Mouse (Mus musculus) cerebellum, adult 9-10 months (tissue): ENCODE measurements around the gene Acap2.

Source experiments
- DNase-seq: peaks from one replicate; pipeline ENCODE4 v3.0.0; 2022

Gene Acap2

GRCm38 (mm10) chr16:31205187-31205586 lies 4.1 kb upstream of the Acap2 start:
- DNase-seq, result no peak

- peak; percentile 74 for DNase-seq
Measured at GRCm38 (mm10) chr16:31204216-31204615, 3.2 kb upstream of the Acap2 start.

DNA sequence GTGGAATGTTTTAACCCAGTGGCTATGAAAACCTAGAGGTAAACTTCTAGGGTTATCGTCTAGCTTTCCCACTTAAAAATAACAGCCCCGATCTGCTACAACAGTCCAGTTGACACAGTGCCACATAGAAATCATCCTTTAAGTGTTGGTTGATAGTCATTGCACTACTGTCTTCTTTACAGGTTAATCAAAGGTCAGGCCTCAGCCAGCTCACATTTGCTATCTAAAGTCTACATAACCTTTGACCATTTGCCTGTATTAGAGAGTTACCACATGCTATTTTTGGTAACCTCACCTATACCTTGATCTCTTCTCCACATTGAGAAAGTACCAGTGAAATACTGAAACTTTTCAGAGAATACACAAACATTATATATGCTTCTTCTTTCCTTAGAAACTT lies 659 bp upstream of the Acap2 start:
- peak; percentile 58 for DNase-seq

DNA sequence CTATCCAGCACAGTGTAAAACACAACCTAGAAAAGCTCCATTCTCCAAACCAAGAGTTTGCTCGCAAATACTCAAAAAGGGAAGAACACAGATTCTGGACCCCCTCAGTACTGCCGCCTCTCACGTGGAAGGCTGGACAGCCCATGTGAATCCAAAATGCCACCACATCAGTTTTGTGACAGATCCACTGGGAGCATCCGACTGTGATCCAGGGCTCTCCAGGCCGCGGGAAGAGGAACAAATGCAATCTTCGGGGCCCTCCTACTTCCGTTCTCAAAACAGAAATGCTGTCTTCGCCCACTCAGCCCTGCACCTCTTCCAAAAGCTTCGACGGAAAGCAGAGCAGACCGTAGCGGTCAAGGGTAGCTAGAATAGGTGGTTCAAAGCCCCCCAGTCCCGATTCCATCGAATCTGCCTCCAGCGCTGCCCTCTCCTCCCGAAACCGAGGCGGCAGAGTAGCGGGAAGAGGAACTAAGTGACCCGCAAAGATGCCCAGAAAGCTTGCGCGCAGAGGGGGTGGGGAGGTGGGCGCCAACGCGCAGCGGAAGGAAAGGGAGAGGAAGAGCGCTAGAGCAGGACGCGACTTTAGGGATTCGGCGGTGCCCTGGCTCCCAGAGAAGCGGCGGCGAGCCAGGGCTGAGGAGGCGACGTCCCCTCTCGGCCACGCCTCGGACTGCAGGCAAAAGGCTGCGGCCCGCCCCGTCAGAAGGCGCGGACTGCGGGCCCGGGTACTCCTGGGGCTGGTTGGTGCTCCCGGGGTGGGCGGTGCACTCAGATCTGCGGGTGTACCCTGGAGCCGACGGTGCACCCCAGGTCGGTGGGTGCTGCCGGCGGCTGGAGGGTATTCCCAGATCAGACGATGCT lies 887 bp downstream of the Acap2 start:
- peak; percentile 67 for DNase-seq

GRCm38 (mm10) chr16:31199591-31199925 lies 1.5 kb downstream of the Acap2 start:
- no peak for DNase-seq

DNA sequence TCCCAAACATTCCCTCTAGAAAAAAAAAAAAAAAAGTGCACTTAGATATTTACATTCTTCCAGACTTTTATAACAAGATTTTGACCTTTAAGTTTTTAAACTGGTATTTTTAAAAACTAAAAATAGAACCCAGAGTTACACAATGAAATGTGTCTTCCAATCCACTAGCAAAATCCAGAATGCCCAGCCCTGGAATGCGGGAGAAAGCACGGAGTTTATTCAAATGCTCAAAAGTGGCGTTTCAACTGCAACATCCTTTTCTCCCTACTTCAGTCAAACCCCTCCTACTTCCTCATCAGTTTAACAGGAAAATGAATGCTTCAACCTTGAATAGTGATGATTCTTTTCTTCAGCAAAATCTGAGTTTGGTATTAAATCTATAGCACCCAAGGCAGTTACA lies 4.1 kb downstream of the Acap2 start:
- DNase-seq, result no peak

- DNase-seq, result no peak
Measured at GRCm38 (mm10) chr16:31192526-31192925, 8.5 kb downstream of the Acap2 start.

GRCm38 (mm10) chr16:31191818-31192217 lies 9.2 kb downstream of the Acap2 start:
- DNase-seq, result no peak

DNA sequence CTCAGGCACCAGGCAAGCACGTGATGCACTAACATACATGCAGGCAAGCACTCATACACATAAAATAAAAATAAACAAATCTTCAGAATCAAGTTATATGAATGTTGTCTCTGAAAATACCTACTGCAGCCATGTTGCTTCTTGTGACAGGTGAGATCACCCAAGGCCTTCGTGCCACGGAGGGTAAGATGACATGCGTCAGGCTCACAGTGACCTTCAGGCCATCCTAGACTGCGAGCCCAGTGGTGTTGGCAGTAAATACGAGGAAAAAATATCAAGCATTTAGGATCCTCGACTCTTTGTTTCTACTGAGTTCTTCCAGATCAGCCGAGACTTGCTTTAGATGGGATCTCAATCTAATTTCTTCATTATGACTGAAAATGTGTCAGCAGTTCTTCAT lies 10.6 kb downstream of the Acap2 start:
- DNase-seq, result no peak

- DNase-seq, result no peak
Measured at GRCm38 (mm10) chr16:31189291-31189690, 11.8 kb downstream of the Acap2 start.

GRCm38 (mm10) chr16:31188799-31189198 lies 12.2 kb downstream of the Acap2 start:
- no peak for DNase-seq

GRCm38 (mm10) chr16:31188270-31188669 lies 12.8 kb downstream of the Acap2 start:
- DNase-seq, result no peak

- DNase-seq, result no peak
Measured at GRCm38 (mm10) chr16:31187192-31187591, 13.9 kb downstream of the Acap2 start.

GRCm38 (mm10) chr16:31185757-31186156 lies 15.3 kb downstream of the Acap2 start:
- DNase-seq, result no peak

GRCm38 (mm10) chr16:31184727-31185126 lies 16.3 kb downstream of the Acap2 start:
- no peak for DNase-seq

- no peak for DNase-seq
Measured at GRCm38 (mm10) chr16:31182576-31182975, 18.5 kb downstream of the Acap2 start.

DNA sequence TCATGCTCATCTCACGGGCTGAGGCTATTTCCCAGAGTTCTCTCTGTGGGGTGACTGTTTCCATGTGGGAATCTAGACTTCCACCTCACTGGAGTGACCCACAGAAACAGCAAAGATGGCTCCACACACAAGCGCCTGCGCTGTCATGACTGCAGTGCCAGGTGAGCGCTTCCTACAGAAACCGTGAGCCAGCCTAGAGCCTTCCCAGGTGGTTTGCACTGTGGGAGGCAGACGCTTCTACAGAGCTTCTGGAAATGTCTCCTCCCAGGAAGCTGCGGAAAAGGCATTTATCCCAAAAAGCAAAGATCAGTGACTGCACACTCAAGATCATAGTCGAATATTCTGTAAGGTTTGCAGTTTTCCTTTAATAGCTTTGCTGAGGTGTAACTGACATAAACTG lies 20.2 kb downstream of the Acap2 start:
- no peak for DNase-seq

DNA sequence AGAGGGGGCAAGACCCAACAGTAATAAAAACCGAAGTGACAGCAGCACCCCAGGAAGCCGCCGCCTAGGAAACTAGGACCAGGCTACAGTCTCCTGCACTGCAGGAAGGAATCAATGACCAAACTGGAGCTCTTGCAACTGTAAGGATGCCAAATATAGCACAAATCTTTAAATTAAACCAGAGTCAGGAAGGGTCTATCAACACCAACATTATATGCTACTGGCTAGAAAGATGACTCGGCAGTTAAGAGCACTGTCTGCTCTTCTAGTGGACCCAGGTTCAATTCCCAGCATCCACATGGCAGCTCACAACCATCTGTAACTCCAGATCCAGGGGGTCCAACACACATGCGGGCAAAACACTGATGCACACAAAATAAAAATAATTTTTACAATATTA lies 21.7 kb downstream of the Acap2 start:
- DNase-seq, result no peak

GRCm38 (mm10) chr16:31174880-31175638 lies 26.0 kb downstream of the Acap2 start:
- no peak for DNase-seq

DNA sequence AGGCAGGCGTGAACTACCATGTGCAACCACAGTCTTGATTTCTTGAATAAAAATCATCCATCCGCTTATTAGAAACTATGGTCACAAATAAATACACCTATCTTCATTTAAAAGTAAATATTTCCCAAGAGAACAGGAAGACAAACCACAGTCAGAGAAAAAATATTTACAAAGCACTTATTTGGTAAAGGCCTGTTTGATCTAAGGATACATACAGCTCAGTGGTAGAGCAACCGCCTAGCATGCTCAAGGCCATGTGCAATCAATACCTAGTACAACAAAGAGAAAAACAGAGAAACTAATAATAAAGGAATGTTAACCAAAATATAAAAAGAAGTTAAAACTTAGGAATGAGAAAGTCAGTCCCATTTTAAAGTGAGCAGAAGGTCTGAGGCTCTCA lies 28.8 kb downstream of the Acap2 start:
- no peak for DNase-seq

GRCm38 (mm10) chr16:31171418-31171817 lies 29.6 kb downstream of the Acap2 start:
- no peak for DNase-seq

DNA sequence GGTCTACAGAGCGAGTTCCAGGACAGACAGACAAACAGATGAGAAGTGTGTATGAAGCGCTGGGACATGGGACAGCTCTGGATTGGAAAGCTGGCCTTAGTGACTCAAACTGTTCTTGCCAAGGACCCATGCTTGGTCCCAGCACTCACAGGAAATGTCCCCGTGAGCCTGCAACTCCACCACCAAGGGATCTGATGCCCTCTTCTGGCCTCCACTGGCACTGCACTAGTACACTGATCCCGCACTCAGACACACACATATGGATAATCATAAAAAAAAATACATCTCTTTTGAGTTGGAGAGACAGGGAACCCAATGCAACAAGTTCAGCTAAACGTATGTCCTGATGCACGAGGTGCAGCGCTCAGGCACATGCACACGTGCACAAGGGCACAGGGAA lies 30.7 kb downstream of the Acap2 start:
- DNase-seq, result no peak

DNA sequence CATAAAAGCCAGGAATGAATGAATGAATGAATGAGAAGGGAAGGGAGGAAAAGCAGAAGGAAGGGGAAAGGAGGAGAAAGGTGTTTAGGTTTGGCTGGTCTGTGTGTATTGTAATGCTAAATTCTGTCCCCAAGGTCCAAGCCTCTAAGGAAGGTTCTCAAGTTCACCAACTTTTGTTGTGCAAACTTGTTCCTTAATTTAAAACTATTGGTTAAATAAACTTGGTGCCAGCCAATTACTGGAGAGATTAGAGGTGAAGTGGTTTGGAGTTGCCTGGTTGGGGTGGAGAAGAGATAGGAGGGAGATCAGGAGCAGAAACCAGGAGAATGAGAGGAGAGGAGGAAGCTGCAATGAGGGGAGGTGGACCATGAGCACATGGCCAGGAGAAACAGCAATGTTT lies 31.4 kb downstream of the Acap2 start:
- no peak for DNase-seq

DNA sequence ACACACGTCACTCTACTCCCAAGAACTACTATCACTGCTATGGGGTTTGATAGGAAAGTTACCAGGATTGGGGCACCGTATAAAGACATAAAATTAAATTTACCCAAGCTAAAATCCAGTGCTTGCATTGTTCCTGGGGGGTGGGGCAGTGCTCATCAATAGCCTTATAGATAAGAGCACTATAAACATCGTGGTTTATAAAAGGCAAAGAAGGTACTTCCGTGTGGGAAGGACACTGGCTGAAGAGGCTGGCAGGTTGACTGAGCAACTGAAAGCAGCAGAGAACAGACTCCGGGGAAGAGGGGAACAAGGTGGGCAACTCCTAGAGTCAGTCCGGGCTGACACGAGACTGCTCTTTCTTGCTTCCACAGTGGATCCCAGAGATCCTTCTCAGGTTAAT lies 33.1 kb downstream of the Acap2 start:
- DNase-seq, result no peak
